Mouse (Mus musculus) gastrocnemius, adult 8-10 months (tissue): ENCODE measurements around the gene Rhebl1. TPM values are rescaled to one million over a fixed set of nuclear protein-coding genes. Genes with fewer than 3 reads are reported as not detected.
A peak's percentile ranks its signal among the peaks of the same experiment; 100 is the strongest.
"Not testable (repeated sequence)": the region's sequence is repeated elsewhere in the genome, so short reads cannot be mapped to it uniquely, and the experiment has no call there.

Source experiments
- DNase-seq, 2 experiments: peaks; one replicate each; pipeline ENCODE4 v3.0.0; 2022; ENCODE audit warnings: low spot score in 2 of 2
- total RNA-seq, 4 experiments: library from RNA; stranded (reverse); gene quantifications; 2 replicates each; pipeline ENCODE4 v1.2.4; 2022

The Rhebl1 gene
- 1 to 10 TPM; 1.4 to 2.9 (median 2.0) TPM for total RNA-seq

DNA sequence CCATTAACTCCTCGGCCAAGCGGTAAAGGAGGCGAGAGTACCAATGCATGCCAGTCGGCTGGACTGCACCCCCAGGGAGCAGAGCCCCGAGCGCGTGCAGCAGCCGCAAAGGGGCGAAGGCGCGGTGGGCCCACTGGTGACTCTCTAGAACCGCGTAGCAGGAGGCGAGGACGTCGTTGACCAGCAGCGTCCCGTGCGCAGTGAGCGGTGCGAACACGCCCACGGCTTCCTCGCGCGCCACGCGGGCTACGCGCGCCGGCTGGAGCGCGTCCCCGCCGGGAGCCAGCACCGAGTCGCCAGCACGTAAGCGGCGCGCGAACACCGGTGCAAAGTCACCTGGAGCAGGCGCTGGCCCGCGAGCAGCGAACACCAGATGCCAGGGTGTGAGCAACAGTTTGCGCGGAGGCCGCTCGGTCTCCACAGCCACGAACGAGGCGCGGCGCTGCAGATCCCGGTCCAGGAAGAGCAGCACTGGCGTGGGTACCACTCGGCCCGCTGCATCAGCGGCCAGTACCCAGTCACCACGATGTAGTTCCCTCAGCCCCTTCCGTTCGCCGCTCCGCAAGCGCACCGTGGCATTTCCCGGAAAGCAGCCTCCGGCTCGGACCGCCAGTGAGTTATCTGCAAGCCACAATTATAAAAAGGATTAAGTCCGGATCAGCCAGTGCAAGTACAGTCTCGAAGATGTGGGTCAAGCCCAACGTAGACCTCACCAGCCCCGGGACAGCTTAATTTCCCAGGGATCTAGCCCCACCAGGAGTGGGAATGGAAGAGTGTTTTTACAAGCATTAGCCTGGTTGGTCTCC, at the start of gene Rhebl1:
TSS of gene Rhebl1 (minus strand) at position 601 of the 806 bp plus-strand sequence.
- DNase-seq, result no peak

DNA sequence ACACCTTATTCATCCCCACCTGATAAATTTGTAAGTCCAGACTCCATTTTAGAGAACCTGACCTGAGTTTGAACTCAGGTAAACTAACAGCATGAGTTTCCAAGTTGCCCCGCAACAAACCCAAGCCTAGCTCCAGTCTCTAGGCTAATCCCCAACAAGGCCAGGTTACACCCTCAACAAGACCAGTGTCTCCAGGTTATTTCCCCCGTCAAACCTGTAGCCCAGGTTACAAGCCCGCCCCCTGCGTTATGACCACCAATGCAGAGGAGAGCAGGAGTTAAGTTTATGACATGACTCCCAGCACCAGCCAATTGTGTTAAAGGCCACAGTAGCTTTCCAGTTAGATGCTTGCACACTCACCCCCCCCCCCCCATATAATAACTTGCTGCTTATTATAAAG, 48.8 kb upstream of the Rhebl1 start:
- no peak for DNase-seq

- DNase-seq, result no peak
These were observed 47.7 kb upstream of the Rhebl1 start for GRCm38 (mm10) chr15:98942081-98942480.

DNA sequence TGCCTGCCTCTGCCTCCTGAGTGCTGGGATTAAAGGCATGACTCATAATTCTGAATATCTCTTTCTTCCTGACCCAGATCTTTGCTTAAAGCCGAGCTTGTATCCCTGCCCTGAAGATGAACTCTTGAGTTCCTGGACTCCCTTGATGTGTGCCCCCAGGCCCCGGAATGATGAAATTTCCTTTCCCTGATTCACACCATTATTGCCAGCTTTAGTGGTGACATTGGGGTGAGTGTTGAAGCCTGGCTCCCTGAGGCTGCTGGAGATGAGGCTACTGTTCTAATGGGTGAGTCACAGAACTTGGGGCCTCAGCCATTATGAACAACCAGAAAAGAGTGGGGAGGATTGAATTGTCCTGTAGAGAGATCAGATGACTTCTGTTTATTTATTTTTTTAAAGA, 47.2 kb upstream of the Rhebl1 start:
- DNase-seq, result no peak

GRCm38 (mm10) chr15:98940816-98941215, 46.5 kb upstream of the Rhebl1 start:
- DNase-seq, result no peak

DNA sequence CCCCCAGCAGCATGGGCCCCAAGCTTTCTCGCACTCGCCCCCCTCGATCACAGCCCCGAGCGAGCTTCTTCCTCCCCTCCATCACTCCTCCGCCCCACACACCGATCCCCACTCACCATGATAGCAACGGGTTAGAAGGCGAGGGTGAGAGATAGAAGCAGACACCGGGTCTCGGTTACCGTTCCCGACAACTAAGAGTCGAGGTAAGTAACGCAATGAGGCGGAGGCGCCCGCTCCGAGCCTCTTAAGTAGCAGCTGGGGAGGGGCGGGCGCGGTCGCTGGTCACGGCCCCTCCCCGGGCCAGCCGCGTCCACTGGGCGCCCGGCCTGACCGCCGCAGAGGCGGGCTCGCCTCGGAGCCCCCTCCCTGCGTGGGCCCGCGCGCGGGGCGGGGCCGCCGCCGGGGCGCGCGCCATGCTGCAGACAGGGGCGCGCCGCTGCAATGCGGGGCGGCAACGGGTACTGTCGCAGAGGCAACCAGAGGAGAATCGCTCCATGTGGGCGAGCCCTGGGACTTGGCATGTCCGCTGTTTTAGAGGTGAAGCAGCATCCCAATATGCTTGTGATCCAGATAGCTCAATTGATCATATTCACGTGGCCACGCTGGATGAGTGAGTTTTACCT, 40.0 kb upstream of the Rhebl1 start, which contains the start of gene Tuba1b:
TSS of gene Tuba1b (minus strand) at position 349 of the 623 bp plus-strand sequence.
- DNase-seq, result peak; percentile 85 to 86

DNA sequence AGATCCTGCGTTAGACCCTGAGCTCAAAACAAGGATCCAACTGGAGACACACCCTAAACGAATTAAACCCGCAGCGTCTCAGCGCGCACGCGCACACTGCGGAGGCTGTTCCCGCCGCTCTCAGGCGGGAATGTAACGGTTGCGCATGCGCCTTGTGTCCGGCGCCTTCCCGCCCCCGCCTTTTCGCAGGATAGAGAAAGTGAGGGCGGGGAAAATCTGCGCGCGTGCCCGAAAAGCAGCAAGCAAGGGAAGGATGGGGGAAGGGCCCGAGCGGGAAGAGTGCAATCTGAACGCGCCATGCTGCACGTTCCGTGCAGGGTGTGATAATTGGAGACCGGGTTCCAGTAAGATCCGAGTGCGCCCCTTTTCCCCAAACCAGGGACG, 39.5 kb upstream of the Rhebl1 start:
- DNase-seq, result peak; percentile 87 to 92

GRCm38 (mm10) chr15:98933004-98933671, 38.8 kb upstream of the Rhebl1 start:
- DNase-seq, result not testable (repeated sequence)

DNA sequence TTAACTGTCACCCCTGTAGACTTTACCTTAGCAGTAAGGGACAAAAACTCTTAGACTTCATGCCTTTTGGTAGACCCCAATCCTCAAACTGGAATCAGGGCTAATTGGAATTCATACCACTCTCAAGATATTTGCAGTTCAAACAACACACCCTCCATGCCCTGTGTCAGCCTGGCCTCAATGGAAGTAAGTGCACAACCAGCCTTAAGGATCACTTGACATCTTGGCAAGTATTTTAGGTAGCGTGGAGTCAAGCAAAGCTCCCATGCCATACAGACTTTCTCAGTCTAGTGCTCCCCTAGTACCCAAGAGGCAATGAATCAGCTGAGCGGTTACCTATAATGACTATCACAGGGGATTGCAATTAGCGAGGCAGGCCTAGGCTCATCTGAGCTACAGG, 36.7 kb upstream of the Rhebl1 start:
- DNase-seq, result no peak

DNA sequence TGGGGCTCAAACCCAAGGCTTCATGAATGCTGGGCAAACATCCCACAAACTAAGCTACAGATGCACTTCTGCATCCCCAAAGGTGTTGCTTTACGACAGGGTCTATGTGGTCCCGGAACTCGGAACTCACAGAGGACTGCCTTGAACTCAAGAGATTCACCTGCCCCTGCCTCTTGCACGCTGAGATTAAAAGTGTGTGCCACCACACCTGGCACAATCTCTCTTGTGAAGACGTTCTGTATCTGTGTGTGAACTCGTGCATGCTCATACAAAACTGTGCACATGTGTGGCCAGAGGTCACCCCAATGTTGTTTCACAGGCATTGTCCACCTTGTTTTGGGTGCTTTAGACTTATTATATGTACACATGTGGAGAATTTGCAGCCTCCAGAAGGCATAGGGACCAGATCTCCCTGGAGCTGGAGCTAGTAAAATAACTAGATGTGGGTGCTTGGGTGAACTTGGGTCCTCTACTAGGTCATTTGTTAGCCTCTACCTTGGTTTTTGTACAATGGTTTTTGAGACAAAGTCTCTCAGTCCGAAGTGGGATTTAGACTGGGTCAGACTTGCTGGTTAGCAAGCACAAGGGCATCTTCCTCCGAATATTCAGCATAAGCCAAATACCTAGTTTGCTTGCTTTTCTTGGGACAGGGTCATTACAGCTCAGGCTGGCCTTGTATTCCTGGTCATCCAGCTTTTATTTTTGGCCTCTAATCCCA, 35.8 kb upstream of the Rhebl1 start:
- no peak for DNase-seq

- DNase-seq, result peak; percentile 41 to 53
These were observed 34.4 kb upstream of the Rhebl1 start for GRCm38 (mm10) chr15:98928598-98929240.

DNA sequence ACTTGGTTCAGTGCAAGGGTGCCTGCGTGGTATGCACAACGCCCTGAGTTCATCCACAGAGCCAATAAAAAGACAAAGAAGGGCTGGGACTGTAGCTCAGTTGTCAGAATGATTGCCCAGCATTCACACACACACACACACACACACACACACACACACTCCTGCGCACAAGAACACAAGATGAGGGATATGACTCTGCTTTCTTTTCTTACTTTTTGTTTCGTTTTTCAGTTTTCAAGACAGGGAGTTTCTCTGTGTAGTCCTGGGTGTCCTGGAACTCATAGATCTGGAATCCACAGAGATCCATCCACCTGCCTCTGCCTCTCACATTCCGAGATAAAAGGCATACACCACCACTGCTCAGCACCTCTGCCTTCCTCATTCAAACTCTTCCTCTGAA, 33.2 kb upstream of the Rhebl1 start:
- no peak for DNase-seq

- DNase-seq, result no peak
These were observed 30.3 kb upstream of the Rhebl1 start for GRCm38 (mm10) chr15:98924682-98925081.

DNA sequence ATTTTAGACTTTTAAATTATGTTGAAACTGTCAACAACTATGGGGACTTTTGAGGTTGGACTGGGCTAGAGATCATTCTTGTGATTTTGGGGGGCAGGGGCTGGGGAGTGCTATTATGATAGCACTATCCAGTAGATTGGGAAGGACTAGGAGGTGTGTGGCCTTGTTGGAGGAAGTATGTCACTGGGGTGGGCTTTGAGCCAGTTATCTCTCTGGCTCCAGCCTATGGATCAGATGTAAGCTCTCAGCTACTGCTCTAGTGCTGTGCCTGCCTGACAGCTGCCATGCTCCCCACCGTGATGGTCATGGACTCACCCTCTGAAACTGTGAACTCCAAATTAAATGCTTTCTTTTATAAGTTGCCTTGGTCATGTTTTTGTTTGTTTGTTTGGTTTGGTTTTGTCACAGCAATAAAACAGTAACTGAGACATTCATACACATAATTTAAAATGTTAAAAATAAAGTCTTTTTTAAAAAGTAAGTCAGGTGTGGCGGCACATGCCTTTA, 28.7 kb upstream of the Rhebl1 start:
- DNase-seq, result no peak

DNA sequence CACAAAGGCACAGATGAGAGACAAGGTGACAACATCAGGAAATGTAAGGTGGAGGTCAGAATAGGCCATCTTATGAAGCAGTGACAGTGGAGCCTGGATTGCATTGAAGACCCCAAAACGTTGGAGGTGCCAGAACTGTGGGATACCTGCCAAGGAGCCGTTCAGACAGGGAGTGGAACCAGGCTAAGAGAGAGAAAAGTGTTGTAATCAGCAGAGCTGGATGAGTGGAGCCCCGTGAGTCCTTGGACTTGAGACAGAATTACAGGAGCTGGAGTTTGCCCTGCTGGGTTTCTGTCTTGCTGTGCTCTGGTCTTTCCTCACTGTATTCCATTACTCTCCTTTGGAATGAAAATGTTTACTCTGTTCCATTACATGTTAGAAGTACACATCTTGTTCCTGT, 28.2 kb upstream of the Rhebl1 start:
- DNase-seq, result no peak

DNA sequence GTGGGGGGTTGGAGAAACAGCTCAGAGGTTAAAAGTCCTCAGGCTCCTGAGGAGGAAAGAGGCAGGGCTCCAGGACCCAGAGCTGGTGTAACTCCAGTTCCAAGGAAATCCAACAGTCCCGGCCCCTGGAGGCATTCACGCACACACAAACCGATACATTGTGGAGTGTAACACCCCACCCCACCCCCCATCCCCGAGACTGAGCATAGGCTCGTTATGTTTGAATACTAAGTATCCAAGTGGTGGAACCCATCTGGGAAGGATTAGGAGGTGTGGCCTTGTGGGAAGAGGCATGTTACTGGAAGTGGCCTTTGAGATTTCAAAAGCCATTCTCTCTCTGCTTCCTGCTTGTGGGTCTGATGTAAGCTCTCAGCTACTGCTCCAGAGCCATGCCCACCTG, 27.2 kb upstream of the Rhebl1 start:
- no peak for DNase-seq

GRCm38 (mm10) chr15:98918499-98918895, 24.2 kb upstream of the Rhebl1 start:
- not testable (repeated sequence) for DNase-seq

- DNase-seq, result peak; percentile 98 to 99
These were observed 23.5 kb upstream of the Rhebl1 start, which contains the start of gene Lmbr1l for GRCm38 (mm10) chr15:98917538-98918498. Gene Lmbr1l (minus strand): TSS chr15:98918231.

GRCm38 (mm10) chr15:98917091-98917490, 22.8 kb upstream of the Rhebl1 start:
- DNase-seq, result no peak

DNA sequence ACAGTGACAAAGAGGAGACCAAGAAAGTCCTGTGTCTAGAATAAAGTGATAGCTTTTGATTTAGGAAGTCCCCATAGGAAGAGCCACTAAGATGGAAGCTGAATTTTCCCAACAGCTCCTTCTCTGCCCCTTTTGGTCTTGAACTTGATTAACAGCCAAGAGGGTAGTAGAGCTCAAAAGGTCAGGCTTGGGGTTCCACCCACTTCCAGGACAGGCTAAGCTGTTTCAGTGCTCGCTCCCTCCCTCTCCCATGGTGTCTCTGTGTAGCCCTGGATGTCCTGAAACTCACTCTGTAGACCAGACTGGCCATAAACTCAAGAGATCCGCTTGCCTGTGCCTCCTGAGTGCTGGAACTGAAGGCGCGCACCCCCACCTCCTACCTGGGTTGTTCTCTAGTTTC, 21.7 kb upstream of the Rhebl1 start:
- no peak for DNase-seq
